Mouse (Mus musculus) megakaryocyte, embryonic 14.5 days (primary cell): ENCODE results near the gene Frem1. TPM values are rescaled to one million over a fixed set of nuclear protein-coding genes. Genes with fewer than 3 reads are reported as not detected.

Experiments used
- H3K27me3 ChIP-seq: replicated peaks from 2 replicates; pipeline ENCODE3; 2012; ENCODE audit warnings: inconsistent platforms
- H3K36me3 ChIP-seq: replicated peaks from 2 replicates; pipeline ENCODE3; 2012; ENCODE audit warnings: low read length, inconsistent platforms, mixed read lengths
- H3K4me1 ChIP-seq: 2 replicates; pipeline ENCODE4 v1.6.1; 2012; ENCODE audit warnings: inconsistent platforms
- H3K4me3 ChIP-seq: replicated peaks from 2 replicates; pipeline ENCODE3; 2012; ENCODE audit warnings: moderate library complexity, mild to moderate bottlenecking, inconsistent platforms
- H3K9me3 ChIP-seq: 2 replicates; pipeline ENCODE4 v1.6.1; 2012; ENCODE audit warnings: inconsistent platforms
- FLI1 ChIP-seq: IDR thresholded peaks from 2 replicates; pipeline ENCODE4 v1.6.1; 2012; ENCODE audit warnings: low read length, inconsistent platforms, mixed read lengths
- GATA1 ChIP-seq: IDR thresholded peaks from 3 replicates; pipeline ENCODE4 v1.6.1; 2012; ENCODE audit warnings: mixed read lengths, low read length, inconsistent platforms, borderline replicate concordance
- polyA plus RNA-seq: library from polyadenylated mRNA; stranded (reverse); fragments of >175 nt; gene quantifications from 2 replicates; pipeline ENCODE4 v1.2.3, GENCODE M21; 2012; ENCODE audit warnings: low replicate concordance; ENCODE audit not compliant: insufficient read depth

Frem1 gene
- polyA plus RNA-seq, 1 experiment, result not detected

DNA sequence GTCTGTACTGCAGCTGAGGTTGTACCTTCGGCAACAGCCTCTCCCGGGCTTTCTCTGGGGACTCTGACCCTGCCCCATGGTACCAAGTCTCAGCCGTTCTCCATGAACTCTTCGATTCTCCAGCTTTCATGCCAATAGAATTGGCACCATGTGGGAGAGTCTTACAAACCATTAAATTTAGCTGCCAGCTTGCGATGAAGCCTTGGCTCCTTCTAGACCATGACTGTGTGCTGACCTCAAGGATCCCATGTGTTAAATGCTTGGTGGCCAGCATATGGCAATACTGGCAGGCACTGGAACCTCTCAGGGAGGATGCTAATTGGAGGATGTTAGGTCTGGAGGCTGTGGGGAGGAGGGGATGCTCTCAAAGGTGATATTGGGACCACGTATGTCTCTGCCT, 4.4 kb upstream of the Frem1 start:
- TF ChIP-seq GATA1, result no peak
- no peak for TF ChIP-seq FLI1
- no peak overlapping the region for H3K4me3 ChIP-seq
- H3K9me3 ChIP-seq, result peaks cover 7% of the 10 kb centered on the region; the same call in 1 of the 2 replicates
- peaks cover 2% of the 10 kb centered on the region for H3K27me3 ChIP-seq
- no peaks in the 10 kb centered on the region for H3K4me1 ChIP-seq
- no peaks in the 10 kb centered on the region for H3K36me3 ChIP-seq

DNA sequence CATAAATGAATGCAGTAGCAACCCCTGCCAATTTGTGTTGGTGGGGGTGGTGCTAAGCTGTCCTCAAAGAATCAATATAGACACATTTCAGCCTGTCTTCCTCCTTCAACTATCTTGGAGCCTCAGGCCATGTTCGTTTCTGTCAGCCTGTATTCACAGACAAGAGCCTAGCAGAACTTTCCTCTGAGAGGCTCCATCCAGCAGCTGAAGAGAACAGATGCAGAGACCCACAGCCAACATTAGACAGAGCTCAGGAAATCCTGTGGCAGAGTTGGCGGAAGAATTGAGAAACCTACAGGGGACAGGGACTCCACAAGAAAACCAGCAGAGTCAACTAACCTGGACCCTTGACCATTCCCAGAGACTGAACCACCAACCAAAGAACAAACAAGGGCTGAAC, 3.3 kb upstream of the Frem1 start:
- Histone ChIP-seq H3K4me3 (no peak overlapping the region), H3K9me3 (peaks cover 7% of the 10 kb centered on the region; the same call in 1 of the 2 replicates), H3K27me3 (peaks cover 2% of the 10 kb centered on the region), H3K36me3 (no peaks in the 10 kb centered on the region), H3K4me1 (no peaks in the 10 kb centered on the region)
- no peak for TF ChIP-seq GATA1
- TF ChIP-seq FLI1, result no peak

DNA sequence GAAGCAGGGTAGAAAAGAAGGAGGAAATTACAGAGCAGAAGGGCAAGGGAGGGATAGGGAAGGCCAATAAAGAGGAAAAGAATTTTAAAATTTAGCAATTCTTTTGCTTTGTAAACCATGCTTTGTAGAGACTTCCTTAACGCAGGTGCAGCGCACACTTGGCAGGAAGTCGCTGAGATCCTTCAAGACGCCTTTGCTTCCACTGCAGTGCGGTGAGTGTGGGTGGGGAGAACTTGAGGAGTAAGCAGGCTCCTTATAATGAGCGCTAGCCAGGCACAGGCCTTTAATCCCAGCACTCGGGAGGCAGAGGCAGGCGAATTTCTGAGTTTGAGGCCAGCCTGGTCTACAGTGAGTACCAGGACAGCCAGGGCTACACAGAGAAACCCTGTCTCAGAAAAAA, 1.1 kb upstream of the Frem1 start:
- Histone ChIP-seq H3K36me3 (no peaks in the 10 kb centered on the region), H3K9me3 (peaks cover 3% of the 10 kb centered on the region; the same call in 1 of the 2 replicates), H3K4me1 (no peaks in the 10 kb centered on the region), H3K27me3 (peaks cover 2% of the 10 kb centered on the region), H3K4me3 (no peak overlapping the region)
- TF ChIP-seq GATA1, result no peak
- TF ChIP-seq FLI1, result no peak

DNA sequence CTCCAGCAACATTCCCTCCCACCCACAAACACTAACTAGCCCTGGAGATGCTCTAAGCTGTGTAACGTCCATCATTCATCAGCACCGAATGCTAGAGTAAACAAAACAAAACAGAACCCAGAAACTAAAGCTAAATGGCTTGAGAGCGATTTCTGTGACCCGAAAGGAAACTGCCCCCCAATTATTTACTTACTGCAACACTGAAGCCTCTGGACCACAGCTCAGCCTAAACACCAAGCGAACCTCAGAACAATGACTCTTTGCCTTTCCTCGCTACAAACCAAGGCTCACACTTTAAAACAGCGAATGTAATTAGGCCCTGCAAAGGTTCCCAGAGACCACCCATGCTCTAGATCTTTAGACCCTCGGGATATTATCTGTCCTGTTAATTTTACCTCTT, 963 bp downstream of the Frem1 start:
- no peaks in the 10 kb centered on the region for H3K4me1 ChIP-seq
- H3K36me3 ChIP-seq, result no peaks in the 10 kb centered on the region
- H3K4me3 ChIP-seq, result no peak overlapping the region
- H3K9me3 ChIP-seq, result no peaks in the 10 kb centered on the region
- peaks cover 2% of the 10 kb centered on the region for H3K27me3 ChIP-seq
- TF ChIP-seq GATA1 (no peak), FLI1 (no peak)

DNA sequence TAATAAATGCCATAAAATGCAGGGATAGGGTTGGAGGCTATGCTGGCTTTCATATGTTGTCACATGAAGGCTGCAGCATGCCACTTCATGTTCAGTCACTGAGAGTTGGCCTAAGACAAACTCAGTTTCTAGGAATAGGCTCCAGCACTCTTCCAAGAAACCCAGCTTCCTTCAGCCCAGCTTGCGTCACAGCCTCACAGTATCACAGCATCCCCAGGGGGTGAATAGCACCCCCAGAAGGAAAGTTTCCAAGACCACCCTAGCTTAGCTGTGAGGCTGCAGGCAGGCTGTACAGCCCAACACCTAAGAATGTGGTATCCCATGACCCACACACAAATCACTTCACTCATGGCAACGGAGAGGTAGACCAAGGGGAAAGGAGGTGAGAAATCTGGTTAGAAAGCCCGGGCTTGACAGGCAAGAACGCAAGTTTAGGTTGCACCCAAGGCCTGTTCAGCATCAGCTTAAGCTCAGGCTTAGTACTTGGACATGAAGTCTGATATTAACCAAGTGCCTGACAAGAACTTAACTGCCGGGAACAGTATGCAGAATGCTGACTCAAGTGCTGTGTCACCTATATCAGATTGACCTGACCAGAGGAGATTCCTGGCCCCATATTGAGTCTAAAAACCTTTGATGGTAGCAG, 1.9 kb downstream of the Frem1 start:
- no peaks in the 10 kb centered on the region for H3K4me1 ChIP-seq
- TF ChIP-seq GATA1 (no peak), FLI1 (no peak)
- H3K9me3 ChIP-seq, result no peaks in the 10 kb centered on the region
- H3K4me3 ChIP-seq, result no peak overlapping the region
- H3K36me3 ChIP-seq, result no peaks in the 10 kb centered on the region
- H3K27me3 ChIP-seq, result peaks cover 2% of the 10 kb centered on the region

DNA sequence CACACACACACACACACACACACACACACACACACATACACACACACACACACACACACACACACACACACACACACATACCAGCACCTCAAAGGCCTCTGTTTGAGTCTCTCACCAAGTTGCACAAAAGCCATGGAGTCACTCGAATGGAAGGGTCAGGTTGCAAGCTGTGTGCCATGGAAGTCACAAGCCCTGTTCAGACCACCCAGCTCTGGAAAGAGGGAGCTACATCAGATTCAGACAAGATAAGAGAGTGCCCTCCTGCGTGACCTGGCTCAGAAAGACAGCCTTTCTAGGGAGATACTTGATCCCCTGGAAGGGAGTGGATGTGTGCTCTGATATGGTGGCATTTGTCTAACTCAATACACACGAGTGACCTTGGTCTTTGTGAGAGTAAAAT, 2.9 kb downstream of the Frem1 start:
- Histone ChIP-seq H3K4me1 (no peaks in the 10 kb centered on the region), H3K27me3 (peaks cover 2% of the 10 kb centered on the region), H3K9me3 (no peaks in the 10 kb centered on the region), H3K36me3 (no peaks in the 10 kb centered on the region), H3K4me3 (no peak overlapping the region)
- TF ChIP-seq FLI1 (no peak), GATA1 (no peak)

DNA sequence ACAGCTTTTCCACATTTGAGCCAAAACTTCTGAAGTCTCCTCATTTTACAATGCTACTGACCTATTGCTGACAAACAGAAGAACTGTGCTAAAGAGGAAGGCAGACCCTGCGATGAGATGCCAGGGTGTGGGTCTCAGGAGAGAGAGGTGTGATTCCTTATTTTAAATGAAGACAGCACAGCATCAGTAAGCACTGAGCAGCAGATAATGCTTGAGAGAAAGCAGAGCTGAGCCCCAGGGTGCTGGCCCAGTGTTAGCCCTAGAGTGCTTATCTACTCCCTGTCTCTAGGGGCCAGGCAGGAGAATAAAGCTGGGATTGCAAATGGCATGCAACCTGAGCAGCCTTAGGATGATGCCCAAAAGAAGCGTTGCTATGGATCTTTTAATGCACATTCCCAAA, 3.6 kb downstream of the Frem1 start:
- Histone ChIP-seq H3K4me1 (no peaks in the 10 kb centered on the region), H3K27me3 (peaks cover 2% of the 10 kb centered on the region), H3K36me3 (no peaks in the 10 kb centered on the region), H3K9me3 (no peaks in the 10 kb centered on the region), H3K4me3 (no peak overlapping the region)
- TF ChIP-seq GATA1, result no peak
- no peak for TF ChIP-seq FLI1

DNA sequence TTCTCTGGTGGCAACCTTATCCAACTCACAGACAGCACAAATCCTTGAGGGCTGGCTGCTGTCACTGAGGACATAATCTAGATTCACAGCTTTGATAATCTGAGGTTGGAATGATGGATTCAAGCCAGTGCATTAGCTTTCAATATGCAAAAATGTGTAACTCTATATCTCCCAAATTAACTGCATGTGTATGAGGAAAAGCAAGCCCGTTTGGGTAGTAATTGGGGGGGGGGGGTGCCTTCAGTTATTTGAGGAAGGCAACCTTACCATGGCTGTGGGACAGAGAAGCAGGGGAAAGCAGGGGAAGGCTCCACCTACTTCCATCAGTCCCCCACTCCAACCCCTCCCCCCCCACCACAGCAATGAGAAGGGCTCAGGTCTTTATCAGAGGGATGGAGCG, 5.3 kb downstream of the Frem1 start:
- Histone ChIP-seq H3K27me3 (no peaks in the 10 kb centered on the region), H3K9me3 (no peaks in the 10 kb centered on the region), H3K4me3 (no peak overlapping the region), H3K36me3 (no peaks in the 10 kb centered on the region), H3K4me1 (no peaks in the 10 kb centered on the region)
- TF ChIP-seq GATA1 (no peak), FLI1 (no peak)

DNA sequence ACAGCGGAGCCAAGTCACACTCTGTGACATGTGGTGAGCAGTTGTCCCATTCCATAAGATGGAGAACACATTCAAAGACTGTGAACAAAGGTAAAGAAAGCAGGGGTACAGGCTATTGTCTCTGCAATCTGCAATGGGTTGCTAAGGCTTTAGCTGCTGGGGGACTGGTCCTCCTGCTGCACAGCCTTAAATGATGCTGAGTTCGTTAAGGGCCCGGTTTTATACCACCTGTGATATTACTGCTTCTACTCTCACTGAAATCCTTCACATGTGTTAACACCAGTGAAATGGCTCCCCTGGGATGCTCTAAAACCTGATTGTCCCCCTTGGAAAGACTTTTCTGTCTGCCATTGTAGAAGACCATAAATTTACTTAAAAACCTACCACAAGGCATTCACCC, 6.1 kb downstream of the Frem1 start:
- Histone ChIP-seq H3K36me3 (no peaks in the 10 kb centered on the region), H3K27me3 (no peaks in the 10 kb centered on the region), H3K4me3 (no peak overlapping the region), H3K9me3 (no peaks in the 10 kb centered on the region), H3K4me1 (no peaks in the 10 kb centered on the region)
- TF ChIP-seq FLI1, result no peak
- no peak for TF ChIP-seq GATA1

DNA sequence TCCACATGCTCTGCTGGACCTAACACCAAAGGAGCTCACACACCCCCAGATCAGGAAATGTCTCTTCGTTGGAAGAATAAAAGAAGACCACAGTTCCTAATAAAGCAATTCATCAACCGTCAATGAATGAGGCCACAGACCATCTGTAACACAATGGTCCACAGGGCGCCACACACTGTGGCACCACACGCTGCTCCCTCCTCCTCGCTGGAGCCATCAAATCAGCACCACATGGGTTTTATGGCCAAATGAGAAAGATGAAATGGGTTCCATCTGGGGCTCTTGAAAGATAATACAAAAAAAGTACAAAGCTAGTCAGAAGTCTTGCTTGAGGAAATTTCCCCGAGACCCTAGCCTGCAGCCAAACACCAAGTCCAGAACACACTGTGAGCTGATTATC, 6.9 kb downstream of the Frem1 start:
- no peaks in the 10 kb centered on the region for H3K36me3 ChIP-seq

More for the DNA sequence above, 6.9 kb downstream of the Frem1 start:
- Histone ChIP-seq H3K9me3 (no peaks in the 10 kb centered on the region), H3K4me1 (no peaks in the 10 kb centered on the region), H3K27me3 (no peaks in the 10 kb centered on the region), H3K4me3 (no peak overlapping the region)
- TF ChIP-seq GATA1, result no peak
- TF ChIP-seq FLI1, result no peak
